Mouse (Mus musculus) neutrophil, adult 5-6 weeks (primary cell): ENCODE measurements at regions not wholly inside any gene's neighbourhood (a gene's known extent, or its start where the extent isn't known, plus 50 kb on each side); places are given as distances from the start of the nearest gene placed in this dataset.

Experiments
- ATAC-seq: fragments of 151-379, 151-347 bp; 2 replicates; pipeline ENCODE4 v1.8.0; 2017; ENCODE audit warnings: mild to moderate bottlenecking, moderate TSS enrichment; ENCODE audit not compliant: insufficient number of reproducible peaks, poor library complexity, low FRiP score, severe bottlenecking; ENCODE audit errors: extremely low read depth

DNA sequence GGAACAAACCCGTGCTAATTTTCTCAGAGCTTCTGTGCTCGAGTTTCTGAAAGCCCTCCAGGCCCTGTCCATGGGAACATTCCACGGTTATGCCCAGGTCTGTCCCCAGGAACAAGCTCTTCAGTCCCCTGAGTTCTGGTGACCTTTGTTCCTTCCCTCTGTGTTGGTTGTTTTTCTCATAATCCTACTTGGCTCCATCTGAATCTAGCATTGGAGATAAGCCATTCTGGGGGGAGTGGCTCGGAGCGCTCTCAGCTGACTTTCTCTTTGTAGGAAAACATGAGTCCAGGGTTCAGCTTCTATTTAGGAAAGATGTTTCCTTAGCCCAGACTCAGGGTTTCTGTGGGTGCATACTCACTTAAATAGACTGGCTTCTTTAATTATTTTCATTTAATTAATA, 58.7 kb upstream of the Pde3a start:
- ATAC-seq: no peak

- ATAC-seq: no peak
Observed at GRCm38 (mm10) chr6:141197501-141197900, 51.6 kb upstream of the Pde3a start.
